Mouse (Mus musculus): ENCODE results near the gene Gm10135.
"Not testable (repeated sequence)": the region's sequence is repeated elsewhere in the genome, so short reads cannot be mapped to it uniquely, and the experiment has no call there.

Gm10135 gene

DNA sequence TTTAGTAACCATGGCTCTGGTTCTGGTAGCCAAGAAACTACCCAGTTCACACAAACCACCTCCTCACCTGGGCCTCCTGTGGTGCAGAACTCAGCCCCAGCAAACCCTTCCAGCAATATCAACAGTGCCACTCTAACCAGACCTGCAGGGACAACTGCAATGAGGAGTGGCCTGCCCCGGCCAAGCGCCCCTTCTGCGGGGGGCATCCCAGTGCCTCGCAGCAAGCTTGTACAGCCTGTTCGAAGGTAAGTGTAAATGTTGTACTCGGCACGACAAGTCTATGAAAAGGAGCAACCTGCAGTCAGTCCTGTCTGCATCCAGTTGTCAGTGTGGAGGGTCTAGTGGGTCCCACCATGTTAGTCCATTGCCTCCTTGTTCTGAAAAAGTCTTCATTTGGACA, at the start of gene Gm10135:
Gm10135 (minus strand) TSS at position 101 of the 400 bp plus-strand sequence.
- DNase-seq (ENCODE audit: low spot score): no peak

DNA sequence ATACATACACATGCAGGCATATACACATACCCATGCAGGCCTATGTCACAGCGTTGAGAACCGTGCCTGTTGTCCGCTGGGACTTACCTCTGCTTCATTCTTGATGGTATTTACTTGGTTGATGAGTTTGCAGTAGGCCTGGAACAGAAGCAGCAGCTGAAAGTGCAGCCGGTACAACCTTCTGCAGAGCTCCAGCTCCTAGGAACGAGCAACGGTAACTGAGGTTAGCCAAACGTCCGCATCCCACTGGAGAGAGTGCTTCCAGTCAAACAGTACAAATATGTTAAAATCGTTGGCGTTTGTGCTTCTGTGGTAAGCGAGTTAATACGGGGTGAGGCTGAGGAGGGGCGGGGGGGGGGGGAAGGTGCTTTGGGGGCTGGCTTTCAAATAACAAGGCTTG, 49.3 kb upstream of the Gm10135 start:
- no peak for DNase-seq (ENCODE audit: low spot score)

DNA sequence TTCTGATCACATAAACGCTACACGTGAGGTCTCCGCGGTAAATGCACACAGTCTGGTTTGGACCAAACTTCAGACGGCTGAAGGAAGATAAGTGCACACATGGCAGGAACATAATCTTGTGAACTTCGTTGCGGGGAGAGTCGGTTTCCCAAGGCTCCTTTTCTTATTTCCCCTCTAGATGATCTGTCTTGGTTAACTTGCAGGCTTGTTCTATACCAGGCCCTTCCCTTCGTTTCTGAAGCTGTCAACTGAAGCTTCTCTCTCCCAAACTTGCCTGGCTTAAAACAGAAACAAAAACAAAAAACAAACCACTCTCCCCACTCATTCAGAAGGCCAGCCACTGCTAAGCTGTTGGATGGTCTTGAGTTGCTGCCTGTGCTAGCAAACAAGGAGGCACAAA, 40.2 kb upstream of the Gm10135 start:
- DNase-seq (ENCODE audit: low spot score): no peak

DNA sequence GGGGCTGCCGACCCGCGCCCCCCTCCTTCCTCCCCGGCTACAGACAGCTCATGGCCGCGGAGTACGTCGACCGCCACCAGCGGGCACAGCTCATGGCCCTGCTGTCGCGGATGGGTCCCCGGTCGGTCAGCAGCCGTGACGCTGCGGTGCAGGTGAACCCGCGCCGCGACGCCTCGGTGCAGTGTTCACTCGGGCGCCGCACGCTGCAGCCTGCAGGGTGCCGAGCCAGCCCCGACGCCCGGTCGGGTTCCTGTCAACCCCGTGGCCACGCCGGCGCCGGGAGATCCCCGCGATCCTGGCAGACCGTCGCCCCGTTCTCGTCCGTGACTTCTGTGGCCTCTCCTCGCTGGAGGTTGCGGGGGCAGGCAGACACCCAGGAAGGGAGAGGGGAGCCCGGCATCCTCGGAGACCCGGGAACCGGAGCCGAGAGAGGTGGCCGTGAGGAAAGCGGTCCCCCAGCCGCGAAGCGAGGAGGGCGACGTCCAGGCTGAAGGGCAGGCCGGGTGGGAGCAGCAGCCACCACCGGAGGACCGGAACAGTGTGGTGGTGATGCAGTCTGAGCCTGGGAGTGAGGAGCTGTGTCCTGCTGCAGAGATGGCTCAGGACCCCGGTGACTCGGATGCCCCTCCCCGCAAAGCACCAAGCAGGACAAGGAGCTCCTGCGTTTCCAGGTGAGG, 39.2 kb upstream of the Gm10135 start:
- DNase-seq (ENCODE audit: low spot score): not testable (repeated sequence)

DNA sequence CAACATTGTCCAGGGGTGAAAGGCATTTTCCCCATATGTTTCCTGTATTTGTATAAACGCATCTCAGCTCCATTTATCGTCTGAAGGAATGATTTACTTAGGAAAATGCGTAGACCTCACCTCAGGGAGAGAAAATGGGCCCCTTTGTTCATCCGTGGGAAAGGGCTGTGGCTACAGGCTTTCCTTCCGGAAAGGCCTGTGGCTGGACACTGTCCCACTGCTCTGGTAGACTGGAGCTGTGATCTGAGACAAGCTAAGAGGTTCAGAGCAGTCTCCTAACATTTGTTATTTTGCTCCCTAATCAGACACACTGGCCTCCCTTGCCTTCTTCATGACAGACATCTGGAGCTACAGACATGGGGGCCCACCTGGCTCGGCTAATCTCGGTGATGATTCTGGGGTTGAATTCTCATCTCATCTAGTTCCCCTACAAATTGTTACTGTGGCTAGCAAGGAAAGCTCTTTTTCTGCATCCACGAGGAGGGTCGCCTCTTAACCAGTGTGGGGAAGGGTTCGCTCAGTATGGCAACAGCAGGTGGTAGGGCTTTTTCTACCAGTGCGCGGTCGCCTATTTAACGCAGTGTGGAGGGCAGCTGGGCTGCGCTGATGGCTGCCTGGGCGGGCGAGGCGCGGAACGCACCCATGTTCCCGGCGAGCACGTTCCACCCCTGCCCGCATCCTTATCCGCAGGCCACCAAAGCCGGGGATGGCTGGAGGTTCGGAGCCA, 38.5 kb upstream of the Gm10135 start:
- not testable (repeated sequence) for DNase-seq (ENCODE audit: low spot score)

DNA sequence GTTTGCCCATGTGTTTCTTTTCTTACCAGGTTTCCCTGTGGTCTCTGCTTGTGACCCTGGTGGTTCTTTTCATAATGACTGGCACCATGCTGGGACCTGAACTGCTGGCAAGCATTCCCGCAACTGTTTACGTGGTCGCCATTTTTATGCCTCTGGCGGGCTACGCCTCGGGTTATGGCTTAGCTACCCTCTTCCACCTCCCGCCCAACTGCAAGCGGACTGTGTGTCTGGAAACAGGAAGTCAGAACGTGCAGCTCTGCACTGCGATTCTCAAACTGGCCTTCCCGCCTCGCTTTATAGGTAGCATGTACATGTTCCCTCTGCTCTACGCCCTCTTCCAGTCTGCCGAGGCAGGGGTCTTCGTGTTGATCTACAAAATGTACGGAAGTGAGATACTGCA, 37.3 kb upstream of the Gm10135 start:
- not testable (repeated sequence) for DNase-seq (ENCODE audit: low spot score)

DNA sequence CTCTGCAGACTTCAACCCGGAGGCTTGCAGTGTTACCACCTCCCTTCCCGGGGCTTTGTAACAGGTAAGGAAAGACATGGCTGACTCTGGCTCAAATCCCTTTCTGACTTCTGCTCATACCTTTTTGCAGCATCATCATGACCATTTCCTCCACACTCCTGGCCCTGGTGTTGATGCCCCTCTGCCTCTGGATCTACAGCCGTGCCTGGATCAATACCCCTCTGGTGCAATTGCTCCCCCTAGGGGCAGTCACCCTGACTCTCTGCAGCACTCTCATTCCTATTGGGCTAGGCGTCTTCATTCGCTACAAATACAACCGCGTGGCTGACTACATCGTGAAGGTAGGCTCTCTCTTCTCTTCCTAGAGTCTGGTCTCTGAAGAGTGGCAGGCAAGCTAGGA, 33.7 kb upstream of the Gm10135 start:
- DNase-seq (ENCODE audit: low spot score): not testable (repeated sequence)

DNA sequence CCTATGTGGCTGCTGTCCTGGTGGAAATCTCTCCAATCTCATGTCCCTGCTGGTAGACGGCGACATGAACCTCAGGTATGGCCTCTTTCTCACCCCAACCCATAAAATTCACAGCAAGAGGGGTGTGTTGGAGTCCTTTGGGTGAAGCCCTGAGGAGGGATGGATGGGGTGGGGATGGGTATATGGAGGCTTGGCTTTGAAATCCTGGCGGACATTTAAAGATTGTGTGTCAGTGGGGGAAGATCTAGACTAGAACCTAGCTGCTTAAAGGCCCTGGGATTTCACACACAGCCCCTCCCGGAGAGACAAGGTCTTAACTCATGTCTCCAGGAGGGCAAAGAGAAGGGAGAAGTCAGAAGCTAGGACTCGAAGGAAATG, 33.1 kb upstream of the Gm10135 start:
- no peak for DNase-seq (ENCODE audit: low spot score)

DNA sequence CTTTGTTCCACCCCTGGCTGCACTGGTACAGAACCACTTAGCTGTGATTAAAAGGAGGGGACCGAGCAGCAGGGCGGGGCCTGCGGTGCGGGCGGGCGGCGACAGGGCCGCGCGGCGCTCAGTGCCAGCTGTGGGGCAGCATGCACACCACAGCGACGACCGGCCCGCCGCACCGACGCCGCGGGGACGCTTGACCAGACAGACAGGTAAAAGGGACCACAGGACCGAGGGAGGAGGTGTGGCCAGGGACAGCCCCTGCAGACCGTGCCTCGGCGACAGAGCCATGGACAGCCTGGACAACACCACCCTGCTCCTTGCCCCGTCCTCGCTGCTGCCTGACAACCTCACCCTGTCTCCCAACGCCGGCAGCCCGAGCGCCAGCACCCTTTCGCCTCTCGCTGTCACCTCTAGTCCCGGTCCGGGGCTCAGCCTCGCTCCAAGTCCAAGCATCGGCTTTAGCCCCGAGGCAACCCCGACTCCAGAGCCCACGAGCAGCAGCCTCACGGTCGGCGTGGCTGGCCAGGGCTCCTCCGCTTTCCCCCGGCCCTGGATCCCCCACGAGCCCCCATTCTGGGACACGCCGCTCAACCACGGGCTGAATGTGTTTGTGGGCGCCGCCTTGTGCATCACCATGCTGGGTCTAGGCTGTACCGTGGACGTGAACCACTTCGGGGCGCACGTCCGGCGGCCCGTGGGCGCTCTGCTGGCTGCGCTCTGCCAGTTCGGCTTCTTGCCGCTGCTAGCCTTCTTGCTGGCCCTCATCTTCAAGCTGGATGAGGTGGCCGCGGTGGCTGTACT, 32.5 kb upstream of the Gm10135 start, which contains the start of gene Slc10a4:
Slc10a4 (plus strand) TSS at position 100 of the 798 bp plus-strand sequence.
- no peak for DNase-seq (ENCODE audit: low spot score)

DNA sequence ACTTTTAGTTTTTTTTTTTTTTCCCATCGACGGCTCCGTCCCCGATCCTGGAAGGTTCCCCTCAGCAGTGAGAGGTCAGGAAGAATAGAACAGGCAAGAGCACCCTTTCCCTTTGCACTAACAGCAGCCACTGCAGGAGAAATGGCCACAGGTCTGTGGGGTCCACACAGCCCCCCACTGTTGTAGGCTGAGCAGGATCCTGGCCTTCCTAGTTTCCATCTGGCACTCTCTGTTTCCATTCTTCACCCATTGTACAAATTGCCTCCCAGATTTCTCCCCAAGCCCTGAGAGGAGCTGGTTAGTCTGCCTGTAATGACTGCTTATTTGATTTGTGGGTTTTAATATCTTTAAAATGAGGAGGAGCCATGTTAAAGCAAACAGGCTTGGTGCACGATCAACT, 29.5 kb upstream of the Gm10135 start:
- no peak for DNase-seq (ENCODE audit: low spot score)

DNA sequence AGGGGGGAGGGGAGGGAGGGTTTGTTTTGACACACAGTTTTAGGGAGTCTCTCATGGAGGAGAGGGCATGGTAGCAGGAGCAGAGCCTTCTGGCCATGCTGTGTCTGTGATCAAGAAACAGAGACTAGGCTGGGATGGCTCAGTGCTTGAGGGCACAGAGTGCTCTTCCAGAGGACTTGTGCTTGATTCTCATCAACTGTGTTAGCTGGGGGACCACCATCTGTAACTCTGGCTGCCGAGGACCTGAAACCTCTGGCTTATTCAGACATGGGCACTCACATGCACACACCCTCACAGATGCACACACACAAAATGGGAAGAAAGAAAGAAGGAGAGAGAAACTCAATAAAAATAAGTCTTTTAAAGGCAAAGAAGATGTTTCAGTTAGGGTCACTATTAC, 24.0 kb upstream of the Gm10135 start:
- not testable (repeated sequence) for DNase-seq (ENCODE audit: low spot score)

DNA sequence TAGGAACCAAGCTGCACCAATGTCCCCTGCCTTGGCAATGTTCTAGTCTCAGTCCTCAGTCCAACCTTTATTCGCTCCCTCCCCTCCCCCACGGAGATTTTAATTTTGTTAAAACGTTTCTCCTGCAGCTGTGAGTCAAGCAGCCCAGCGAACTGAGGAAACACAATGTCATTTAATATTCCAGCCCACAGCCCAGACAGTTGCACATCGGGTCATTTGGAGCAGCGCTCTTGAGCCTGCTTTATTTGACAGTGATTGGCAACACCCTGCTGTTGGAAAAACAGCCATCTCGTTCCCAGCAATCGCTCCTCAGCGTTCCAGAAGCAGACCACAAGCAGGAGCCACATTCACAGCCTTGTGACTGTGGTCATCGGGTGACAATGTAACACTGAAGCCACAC, 20.9 kb upstream of the Gm10135 start:
- DNase-seq (ENCODE audit: low spot score): no peak

DNA sequence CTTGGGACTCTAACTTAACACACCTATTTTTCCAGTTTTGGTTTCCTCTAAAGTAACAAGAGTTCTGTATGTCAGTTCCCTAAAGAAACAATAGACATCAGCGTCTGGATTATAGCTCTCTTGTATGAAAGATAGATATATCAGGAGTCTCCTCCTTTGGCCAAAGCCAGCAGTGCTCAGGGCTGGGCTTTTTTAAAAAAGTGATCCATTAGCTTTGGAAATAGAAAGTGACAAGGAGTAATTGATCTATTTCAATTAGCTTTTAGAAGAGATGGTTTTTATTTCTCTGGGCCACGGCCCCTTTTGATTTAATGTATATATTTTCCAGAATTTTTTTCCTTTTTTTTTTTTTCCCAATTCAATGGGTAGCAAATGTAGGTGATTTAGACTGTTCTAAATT, 20.4 kb upstream of the Gm10135 start:
- DNase-seq (ENCODE audit: low spot score): no peak

DNA sequence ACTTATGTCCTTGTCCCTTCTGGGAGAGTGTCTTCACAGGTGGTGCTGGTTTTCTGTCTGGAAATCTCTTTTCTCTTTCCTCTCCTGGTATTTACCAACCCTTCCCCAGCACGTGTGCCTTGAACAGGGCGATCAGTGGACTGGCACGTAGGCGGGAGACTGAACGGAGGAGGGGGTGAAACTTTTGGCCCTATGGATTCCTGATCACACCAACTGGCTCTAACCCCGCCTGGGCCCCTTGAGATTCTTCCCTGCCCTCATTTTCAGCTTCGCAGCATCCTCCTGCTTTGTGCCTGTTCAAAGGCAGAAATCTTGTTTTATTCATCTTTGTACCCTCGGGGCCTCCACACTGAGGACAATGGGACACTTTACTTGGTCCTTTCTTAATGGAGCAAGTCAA, 19.9 kb upstream of the Gm10135 start:
- DNase-seq (ENCODE audit: low spot score): no peak

DNA sequence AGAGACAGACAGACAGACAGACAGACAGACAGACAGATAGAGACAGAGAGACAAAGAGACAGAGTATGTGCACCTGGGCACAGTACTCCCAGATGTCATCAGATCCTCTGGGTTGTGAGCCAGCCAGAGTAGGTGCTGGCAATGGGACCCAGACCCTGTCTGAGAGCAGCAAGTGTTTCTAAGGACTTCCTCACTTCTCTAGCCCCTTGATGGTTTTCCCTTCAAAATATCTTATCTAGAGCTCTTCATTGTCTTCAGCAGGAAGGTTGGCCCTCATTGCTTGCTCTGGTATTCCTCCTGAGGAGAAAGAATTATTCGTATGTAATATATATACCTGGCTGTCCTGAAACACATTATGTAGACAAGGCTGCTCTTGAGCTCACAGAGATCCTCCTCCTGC, 18.0 kb upstream of the Gm10135 start:
- no peak for DNase-seq (ENCODE audit: low spot score)

DNA sequence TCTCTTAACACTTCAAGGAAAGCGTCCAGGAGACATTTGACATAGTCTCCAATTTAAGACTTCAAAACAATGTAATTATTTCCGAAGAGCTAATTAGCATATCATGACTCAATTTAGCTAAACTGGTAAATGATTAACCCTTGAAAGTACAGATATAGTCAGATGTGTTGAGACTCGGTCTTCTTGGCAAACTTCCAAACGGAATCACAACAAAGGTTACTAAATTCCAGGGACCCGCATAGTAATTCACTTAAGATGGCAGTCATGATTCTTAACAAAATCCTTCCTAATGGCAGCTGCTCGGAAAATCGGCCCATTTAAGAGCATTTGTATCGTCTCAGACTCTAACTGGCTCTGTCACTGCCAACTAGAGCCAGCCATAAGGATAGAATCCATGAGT, 15.3 kb upstream of the Gm10135 start:
- no peak for DNase-seq (ENCODE audit: low spot score)

DNA sequence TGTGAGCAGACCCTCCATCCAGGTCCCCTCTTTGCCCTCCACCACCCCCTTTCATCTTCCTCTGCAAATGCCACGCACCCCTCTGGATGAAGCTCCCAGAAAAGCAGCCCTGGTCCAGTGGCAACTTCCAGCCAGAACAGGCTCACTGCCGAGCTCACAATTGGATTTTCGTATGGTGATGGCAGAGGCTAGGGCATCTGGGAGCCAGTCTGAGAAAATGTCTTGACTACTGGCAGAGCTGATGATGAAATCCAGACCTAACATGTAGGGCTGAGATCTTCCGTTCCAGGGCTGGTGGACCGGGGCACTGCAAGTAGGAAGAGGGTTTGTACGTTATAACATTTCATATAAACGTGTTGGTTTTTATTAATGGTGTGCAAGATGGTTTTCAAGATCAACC, 13.3 kb upstream of the Gm10135 start:
- DNase-seq (ENCODE audit: low spot score): no peak

DNA sequence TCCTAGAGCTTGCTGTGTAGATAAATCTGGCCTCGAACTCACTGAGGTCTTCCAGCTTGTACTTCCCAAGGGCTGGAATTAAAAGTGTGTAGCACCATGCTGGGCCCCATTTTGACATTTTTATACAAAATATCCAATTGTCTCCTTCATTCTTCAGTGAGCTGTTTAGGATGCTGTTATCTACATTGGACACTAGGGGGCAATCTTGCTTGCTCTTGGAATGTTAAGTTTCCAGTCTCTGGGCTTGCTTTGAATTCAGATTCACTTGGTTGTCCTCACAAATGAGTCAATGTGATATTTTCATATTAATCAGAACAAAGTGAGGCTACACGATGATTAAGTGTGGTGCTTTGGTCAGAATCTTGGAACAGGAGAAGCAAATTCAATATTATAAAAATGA, 9.6 kb upstream of the Gm10135 start:
- DNase-seq (ENCODE audit: low spot score): peak; percentile 25

DNA sequence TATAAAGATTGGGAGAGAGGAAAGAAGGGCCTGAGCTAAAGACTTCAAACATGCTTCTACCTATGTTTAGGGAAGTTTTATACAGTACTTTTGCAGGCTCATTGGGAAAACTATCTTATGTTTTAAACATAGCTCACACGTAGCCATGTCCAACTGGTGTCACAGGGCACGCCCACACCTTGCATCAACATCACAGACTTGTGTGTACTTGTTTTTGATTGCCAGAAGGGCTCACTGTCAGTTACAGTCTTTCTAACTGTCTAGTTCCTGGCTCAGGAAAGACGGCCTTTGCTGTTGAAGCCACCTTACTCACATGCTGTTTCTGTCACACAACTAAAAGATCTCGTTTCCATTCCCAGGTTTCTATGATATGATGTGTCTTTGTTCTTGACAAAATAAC, 2.0 kb upstream of the Gm10135 start:
- no peak for DNase-seq (ENCODE audit: low spot score)

DNA sequence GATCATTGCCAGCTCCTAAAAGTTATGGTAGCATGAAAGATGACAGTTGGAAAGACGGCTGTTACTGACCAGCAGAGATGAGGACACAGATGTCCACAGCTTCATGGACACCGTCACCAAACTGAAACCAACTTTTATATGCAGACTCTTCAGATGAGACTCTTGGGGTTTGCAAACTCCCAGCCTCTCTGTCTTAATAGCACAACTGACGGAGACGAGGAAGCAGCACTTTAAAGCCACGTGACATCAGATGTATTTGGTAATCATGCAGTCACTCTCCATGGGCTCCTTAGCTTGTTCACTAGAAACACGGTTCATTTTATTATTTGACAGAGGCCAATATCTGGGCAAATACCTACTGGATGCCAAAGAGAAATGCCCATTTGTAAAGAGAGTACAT, 1.5 kb upstream of the Gm10135 start:
- DNase-seq (ENCODE audit: low spot score): no peak

DNA sequence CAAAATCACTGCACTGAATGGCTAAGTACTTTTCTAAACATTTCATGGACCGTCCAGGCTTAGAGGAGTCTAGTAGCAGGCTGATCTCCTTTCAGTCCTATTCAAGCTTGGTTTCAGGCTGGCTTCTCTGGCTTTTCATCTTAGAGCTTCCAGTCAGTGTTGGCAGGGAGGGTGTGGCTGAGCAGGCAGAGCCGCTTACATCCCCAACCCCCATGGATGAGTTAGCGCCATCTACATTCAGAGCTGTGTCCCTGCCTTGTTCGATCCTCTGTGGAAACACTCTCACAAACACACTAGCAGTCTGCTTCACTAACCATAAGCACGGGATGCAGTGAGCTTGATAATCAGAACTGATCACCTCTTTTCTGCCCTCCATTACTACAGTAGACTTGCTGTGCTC, 1.6 kb downstream of the Gm10135 start:
- no peak for DNase-seq (ENCODE audit: low spot score)

DNA sequence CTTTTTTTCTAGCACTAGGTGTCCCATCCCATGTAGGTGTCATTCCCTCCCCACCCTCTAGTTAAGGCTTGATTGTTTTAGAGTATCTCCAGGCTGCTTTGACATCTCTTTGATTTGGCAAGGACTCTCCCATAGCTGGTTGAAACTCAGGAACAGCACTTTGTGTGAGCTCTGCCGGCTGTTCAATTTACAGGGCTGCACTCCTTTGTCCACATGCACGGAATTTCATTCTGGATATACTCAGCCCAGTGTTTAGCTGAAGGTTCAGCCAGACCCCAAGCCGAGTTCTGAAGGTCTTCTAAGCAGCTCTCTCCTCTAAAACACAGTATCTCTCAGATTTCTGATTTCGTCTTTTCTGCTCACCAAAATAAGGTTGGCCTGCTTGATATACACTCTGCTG, 2.1 kb downstream of the Gm10135 start:
- no peak for DNase-seq (ENCODE audit: low spot score)

DNA sequence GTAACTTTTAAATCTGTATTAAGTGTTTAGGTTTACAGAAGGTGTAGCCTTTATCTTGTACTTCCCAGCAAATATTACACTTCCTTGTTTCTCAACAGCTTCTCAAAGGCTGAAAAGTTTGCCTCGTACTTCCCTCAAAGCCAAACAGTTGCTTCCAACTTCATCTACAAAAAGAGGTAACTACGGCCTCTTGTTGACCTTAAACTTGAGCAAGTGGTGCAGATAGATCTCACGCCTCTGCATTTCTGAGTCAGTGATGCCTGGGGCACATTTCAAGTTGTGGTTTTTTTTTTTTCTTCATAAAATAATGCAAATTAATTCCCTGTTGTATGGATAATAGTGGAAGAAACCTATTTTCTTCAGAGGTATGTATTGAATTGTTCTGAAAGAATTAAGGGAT, 8.8 kb downstream of the Gm10135 start:
- DNase-seq (ENCODE audit: low spot score): no peak
